Mouse (Mus musculus): ENCODE data around the gene F13b.
A peak's percentile ranks its signal among the peaks of the same experiment; 100 is the strongest.

F13b gene

DNA sequence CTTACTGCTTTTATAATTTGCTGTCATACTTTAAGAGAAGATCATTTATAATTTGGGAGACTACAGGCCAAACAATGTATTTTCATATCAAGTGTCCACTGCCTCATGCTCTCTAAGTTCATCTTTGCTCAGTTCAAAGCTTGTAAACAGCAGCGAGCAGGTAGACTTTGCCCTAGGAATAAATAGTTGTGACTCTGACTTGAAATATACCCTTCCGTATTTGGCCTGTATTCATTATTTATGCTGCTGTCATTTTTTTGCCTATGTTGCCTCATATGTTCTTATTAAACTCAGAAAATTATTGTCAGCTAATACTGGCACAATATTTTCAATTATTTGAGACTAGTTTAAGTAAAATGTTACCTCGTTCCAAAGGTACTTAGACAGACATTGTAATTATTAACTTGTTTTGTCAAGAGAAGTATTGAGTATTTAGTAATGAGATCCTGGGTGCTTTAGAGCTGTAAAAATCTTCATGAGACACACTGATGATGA is at the start of gene F13b:
F13b (plus strand) TSS at position 445 of the 495 bp plus-strand sequence.
- no peak for DNase-seq

GRCm38 (mm10) chr1:139454340-139455225 is 46.9 kb upstream of the F13b start, which contains the start of gene Aspm:
TSS of gene Aspm (plus strand) at chr1:139454772.
- peak; percentile 82 to 91 for DNase-seq

GRCm38 (mm10) chr1:139455226-139455869 is 46.2 kb upstream of the F13b start:
- no peak for DNase-seq

GRCm38 (mm10) chr1:139460807-139461206 is 40.7 kb upstream of the F13b start:
- DNase-seq = no peak

- DNase-seq = no peak
Measured at GRCm38 (mm10) chr1:139465936-139466335, 35.6 kb upstream of the F13b start.

GRCm38 (mm10) chr1:139478898-139479297 is 22.6 kb upstream of the F13b start:
- no peak for DNase-seq

GRCm38 (mm10) chr1:139480246-139480645 is 21.3 kb upstream of the F13b start:
- no peak for DNase-seq

GRCm38 (mm10) chr1:139481146-139481545 is 20.4 kb upstream of the F13b start:
- no peak for DNase-seq

GRCm38 (mm10) chr1:139494630-139495029 is 6.9 kb upstream of the F13b start:
- DNase-seq = no peak

- no peak for DNase-seq
Measured at GRCm38 (mm10) chr1:139495408-139495807, 6.1 kb upstream of the F13b start.

DNA sequence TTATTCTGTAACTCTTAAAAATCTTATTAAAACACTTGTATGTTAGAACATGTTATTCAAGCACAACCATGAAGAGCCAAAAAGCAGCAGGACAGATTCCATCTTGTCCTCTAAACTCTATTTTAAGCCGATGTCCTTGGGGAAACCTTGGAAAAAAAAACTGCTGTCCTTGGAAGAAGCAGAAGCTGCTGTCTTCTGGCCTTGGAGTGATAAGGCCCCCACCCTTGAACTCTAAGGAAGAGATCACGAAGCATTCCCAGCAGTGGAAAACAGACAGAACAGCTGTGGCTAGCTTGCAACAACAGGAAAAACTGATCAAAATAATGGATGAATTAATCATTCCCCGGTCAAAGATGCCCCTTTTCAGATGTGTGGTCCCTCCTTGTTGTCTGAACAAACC is 5.3 kb upstream of the F13b start:
- no peak for DNase-seq

GRCm38 (mm10) chr1:139499751-139500150 is 1.8 kb upstream of the F13b start:
- no peak for DNase-seq

DNA sequence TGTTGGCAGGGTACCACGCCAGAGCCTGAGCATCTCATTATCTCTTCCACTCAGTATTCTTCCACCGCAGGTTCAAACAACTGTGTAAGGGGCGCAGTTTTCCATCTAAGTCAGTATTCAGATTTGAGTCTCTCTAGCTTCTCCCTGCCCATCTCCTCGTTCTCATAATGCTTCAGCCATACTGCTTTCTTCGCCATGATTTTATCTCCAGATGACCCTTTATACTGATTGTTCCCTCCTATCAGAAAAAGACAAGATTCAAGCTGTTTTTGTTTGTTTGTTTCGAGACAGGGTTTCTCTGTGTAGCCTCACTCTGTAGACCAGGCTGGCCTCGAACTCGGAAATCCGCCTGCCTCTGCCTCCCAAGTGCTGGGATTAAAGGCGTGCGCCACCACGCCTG is 13.1 kb downstream of the F13b start:
- no peak for DNase-seq

DNA sequence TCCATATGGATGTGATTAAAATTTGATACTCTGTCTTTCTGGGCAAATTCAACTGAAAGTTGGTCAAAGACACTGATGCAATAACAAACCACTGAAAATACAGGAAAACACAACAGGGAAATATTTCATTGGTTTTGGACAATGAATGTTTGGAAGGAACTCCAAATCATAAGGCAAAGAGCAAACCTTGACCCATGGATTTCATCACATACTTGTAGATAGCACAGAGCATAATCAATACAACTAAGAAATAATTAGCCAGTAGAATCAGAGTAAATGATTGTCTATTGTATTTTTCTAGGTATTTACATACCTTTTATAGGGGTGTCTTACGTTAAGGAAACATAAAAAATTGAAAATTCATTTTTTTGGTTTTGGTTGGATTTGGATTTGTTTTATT is 47.0 kb downstream of the F13b start:
- no peak for DNase-seq

GRCm38 (mm10) chr1:139551311-139551710 is 49.8 kb downstream of the F13b start:
- no peak for DNase-seq

DNA sequence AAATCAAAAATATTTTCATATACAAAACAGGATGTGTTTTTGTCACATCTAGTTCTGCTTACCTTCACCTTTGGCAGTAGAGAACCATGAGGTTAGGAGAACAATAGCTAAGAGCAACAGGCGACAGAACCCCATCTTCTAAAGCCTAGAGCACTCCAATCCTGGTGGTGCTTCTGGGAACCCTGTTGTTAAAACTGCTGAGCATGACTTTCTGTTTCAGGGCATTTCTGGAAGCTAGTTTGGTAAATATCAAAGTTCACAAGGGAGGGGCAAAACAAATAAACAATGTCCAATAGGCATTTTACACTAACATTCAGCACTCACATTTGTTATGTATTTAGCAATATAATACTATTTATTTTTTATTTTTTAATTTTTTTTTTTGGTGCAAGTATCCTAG is 58.5 kb downstream of the F13b start, which contains the start of gene Cfhr1:
Cfhr1 (minus strand) TSS at position 249 of the 400 bp plus-strand sequence.
- DNase-seq = no peak
